In the genomic region with DNA sequence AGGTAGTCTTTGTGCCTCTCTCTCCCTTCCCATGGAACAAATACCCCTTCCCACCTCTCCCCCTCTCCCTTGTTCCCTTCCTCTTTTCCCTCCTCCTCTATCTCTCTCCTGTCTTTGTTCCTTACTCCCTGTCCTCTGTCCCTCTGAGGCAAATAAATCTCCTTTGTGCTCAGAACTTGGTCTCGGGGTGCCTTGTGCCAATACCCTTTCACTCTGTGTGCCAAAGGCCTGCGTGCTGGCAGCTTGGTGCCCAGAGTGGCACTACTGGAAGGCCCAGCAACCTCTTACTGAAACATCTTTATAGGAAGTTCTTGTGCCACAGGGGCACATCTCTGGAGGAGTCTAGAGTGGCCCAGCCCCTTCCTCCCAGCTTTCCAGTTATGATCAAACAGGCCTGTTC, we compare ENCODE assay signal across 26 mouse cellular contexts. TPM values are rescaled to one million over a fixed set of nuclear protein-coding genes. Genes with fewer than 3 reads are reported as not detected.
"Had no signal": no experiment of that assay in that cellular context is flagged by ENCODE, and none has a peak within 500 bp of the region (broad histone marks: within the 10 kb centered on the region; RNA-seq: fewer than 3 reads in every experiment).

No protein-coding gene starts in this region.

- H3K9me3 ChIP-seq: heart, embryonic 13.5 days; heart, embryonic 15.5 days; hindbrain, embryonic 15.5 days; kidney, embryonic 15.5 days; limb, embryonic 13.5 days; limb, embryonic 15.5 days; liver, embryonic 12.5 days had no signal

- H3K27me3 ChIP-seq: heart, embryonic 13.5 days; heart, embryonic 15.5 days; hindbrain, embryonic 15.5 days; kidney, embryonic 15.5 days; limb, embryonic 13.5 days; limb, embryonic 15.5 days; liver, embryonic 12.5 days had no signal

- H3K4me1 ChIP-seq: hindbrain, embryonic 15.5 days; limb, embryonic 15.5 days; liver, embryonic 12.5 days had no signal

- H3K4me2 ChIP-seq: heart, embryonic 11.5 days; heart, embryonic 13.5 days; heart, embryonic 15.5 days; hindbrain, embryonic 15.5 days; kidney, embryonic 15.5 days; limb, embryonic 13.5 days; limb, embryonic 15.5 days; liver, embryonic 12.5 days had no signal

- DNase-seq: forebrain, postnatal 0 days; gastrocnemius, postnatal 14 days; gastrocnemius, postnatal 36 days; heart, adult 2 months; heart, postnatal 14 days; heart, postnatal 36 days; kidney, adult 11 months; kidney, adult 2 months; kidney, adult 9 months; kidney, postnatal 14 days; kidney, postnatal 36 days; layer of hippocampus, adult 9-11 months; layer of hippocampus, postnatal 36 days; left cerebral cortex, postnatal 4 days had no signal

- H3K36me3 ChIP-seq: heart, embryonic 15.5 days; hindbrain, embryonic 15.5 days; kidney, embryonic 15.5 days; limb, embryonic 13.5 days; limb, embryonic 15.5 days; liver, embryonic 12.5 days had no signal

- H3K27ac ChIP-seq: heart, adult 2 months; heart, embryonic 13.5 days; heart, embryonic 15.5 days; hindbrain, embryonic 15.5 days; kidney, embryonic 15.5 days; kidney, postnatal 0 days; limb, embryonic 13.5 days; limb, embryonic 15.5 days; liver, embryonic 12.5 days had no signal

- H3K4me3 ChIP-seq: heart, adult 2 months; heart, embryonic 13.5 days; heart, embryonic 15.5 days; hindbrain, embryonic 15.5 days; kidney, embryonic 15.5 days; limb, embryonic 13.5 days; limb, embryonic 15.5 days; liver, embryonic 12.5 days had no signal

- ATAC-seq: forebrain, postnatal 0 days; intestine, embryonic 16.5 days; liver, embryonic 12.5 days had no signal

- H3K9ac ChIP-seq: forebrain, postnatal 0 days; heart, embryonic 13.5 days; heart, embryonic 15.5 days; hindbrain, embryonic 15.5 days; kidney, embryonic 15.5 days; limb, embryonic 13.5 days; limb, embryonic 15.5 days; liver, embryonic 12.5 days had no signal

RNA-seq across cellular contexts. Expression of a gene that starts 24.0 kb away (rescaled TPM):
- polyA plus RNA-seq: heart, postnatal 0 days; hindbrain, embryonic 11.5 days had no signal
